Mouse (Mus musculus): ENCODE measurements at regions not wholly inside any gene's neighbourhood (a gene's known extent, or its start where the extent isn't known, plus 50 kb on each side); places are given as distances from the start of the nearest gene placed in this dataset.

DNA sequence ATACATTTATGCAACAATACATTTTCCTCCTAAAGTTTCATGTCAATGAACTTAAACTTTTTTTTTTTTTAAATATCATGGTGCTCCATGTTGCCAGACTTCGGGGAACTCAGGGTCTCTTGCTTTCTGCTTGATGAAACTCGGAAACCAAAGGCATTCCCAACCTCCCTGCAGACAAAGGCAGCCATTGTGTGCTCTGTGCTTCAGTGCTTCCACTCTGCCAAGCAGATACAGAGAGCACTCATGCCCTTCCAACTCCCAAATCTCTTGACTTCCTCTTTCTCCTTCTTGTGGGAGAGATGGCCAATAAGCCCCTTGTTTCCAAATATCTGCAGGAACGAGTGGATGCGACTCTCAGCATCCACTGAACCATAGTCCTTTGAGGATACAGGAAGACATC, 94.0 kb upstream of the Klf3 start:
- TF ChIP-seq POLR2A (IDR thresholded peaks at IDR 0.05; ENCODE audit: borderline replicate concordance, insufficient read depth, low read length) (no peak), CTCF (IDR thresholded peaks at IDR 0.05; ENCODE audit: borderline replicate concordance, insufficient read depth, low read depth, low read length) (no peak)
